Mouse (Mus musculus) left cerebral cortex, adult 18-20 months (tissue): Measurements from ENCODE around the gene Git1. TPM values are rescaled to one million over a fixed set of nuclear protein-coding genes. Genes with fewer than 3 reads are reported as not detected.

ENCODE experiments used
- DNase-seq, 2 experiments: peaks; one replicate each; pipeline ENCODE4 v3.0.0; 2021 to 2022; ENCODE audit warnings: low spot score in 2 of 2, mixed read lengths in 1 of 2
- total RNA-seq, 2 experiments: library from RNA; stranded (reverse); gene quantifications; 2 replicates each; pipeline ENCODE4 v1.2.3; 2021

Git1 gene
- total RNA-seq, 2 experiments from 2014 or later: 282 to 319 TPM

DNA sequence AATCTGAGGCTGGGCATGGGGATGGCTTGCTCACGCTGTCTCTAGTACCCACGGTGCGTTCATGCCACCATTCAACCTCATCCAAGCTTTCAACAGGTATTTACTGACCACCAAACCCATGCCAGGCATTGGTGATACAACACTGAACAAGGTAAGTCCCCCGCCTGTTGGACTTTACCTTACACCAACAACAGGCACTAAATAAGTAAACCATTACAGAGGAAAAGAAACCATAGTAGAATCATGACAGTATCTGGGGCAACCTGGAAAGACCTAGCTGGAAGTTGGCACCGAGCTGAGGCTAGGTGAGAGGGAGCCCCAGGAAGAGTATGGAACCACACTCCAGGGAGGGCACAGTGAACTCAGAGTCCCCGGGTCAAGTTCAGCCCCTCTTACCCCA, 16.5 kb upstream of the Git1 start:
- no peak for DNase-seq

GRCm38 (mm10) chr11:77483043-77483442, 10.3 kb upstream of the Git1 start:
- DNase-seq: no peak

DNA sequence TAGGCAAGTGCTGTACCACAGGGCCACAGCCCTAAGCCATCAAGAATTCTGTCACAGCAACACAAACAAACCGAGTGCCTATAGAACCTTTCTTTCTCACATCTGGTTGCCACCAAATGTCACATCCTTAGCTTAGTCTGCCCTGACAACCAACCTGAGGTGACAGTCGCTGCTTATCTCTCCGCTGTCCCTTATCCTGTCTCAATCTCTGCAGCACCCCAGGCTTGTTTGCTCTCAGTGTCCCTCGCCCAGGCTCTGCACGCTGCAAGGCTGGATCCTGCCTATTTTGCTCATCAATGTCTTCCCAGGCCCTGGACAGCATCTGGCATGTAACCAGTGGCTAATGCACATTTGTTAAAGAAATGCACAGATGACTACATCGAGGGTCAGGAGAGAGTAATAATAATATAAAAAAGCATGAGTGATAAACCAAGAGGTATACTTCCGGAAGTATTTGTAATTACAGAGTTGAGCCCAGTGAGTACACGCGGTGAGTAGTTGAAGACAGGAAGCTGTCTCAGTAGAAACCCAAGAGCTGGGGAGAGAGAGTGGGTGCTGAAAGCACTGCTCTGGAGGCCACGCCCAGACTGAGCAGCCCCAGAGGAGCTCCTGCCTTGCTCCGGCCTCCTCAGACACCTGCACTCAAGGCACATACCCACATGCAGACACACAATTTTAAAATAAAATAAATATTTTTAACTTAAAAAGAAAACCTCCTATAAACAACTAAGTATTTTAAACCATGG, 9.7 kb upstream of the Git1 start:
- DNase-seq: no peak

- no peak for DNase-seq
These were observed 8.1 kb upstream of the Git1 start for GRCm38 (mm10) chr11:77485229-77485628.

GRCm38 (mm10) chr11:77486798-77487197, 6.6 kb upstream of the Git1 start:
- DNase-seq: no peak

DNA sequence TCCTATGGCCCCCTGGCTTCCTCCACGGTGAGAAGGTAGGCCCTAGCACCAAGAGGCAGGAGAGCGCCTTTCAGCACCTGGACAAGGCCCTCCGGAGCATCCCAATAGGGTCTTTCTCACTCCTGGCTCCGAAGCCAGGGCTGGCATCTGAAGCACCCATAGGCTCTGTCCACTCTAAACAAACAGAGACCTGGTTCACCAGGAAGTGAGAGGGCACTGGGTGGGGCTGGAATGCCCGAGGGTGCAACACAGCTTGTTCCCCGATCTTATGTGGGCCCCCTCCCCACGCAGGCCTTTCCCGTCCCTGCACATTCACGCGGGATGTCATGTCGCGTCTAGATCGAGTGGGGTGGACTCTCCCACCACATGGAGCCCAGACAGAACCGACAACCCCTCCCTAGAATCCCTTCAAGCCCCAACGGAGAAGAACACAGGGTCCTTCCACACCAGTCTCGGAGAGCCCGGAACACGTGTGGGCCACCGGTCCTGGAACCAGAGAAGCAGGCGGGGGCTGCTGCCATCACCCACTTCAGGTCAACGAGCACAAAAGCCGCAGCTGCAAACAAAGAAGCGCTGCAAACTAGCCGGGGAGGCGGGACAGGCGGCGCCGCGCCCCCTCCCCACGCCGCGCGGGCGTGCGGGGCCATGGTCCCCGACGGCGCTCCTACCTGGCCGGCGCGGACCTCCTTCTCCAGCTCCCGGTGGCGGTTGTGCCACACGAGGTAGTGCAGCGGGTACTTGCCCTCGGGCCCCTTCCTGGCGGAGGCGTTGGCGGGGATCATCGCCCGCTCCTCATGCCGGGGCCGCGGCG, 4.4 kb upstream of the Git1 start:
- DNase-seq: no peak

GRCm38 (mm10) chr11:77489591-77490235, 3.6 kb upstream of the Git1 start, which contains the start of gene Ankrd13b:
Ankrd13b (minus strand) TSS chr11:77489678.
- DNase-seq: peak; percentile 80 to 86

GRCm38 (mm10) chr11:77490451-77490850, 2.9 kb upstream of the Git1 start:
- DNase-seq: no peak

GRCm38 (mm10) chr11:77491123-77491501, 2.2 kb upstream of the Git1 start:
- peak; percentile 85 to 88 for DNase-seq

GRCm38 (mm10) chr11:77491502-77492291, 1.7 kb upstream of the Git1 start:
- peak in 1 of 2 experiments; percentile 59 for DNase-seq

DNA sequence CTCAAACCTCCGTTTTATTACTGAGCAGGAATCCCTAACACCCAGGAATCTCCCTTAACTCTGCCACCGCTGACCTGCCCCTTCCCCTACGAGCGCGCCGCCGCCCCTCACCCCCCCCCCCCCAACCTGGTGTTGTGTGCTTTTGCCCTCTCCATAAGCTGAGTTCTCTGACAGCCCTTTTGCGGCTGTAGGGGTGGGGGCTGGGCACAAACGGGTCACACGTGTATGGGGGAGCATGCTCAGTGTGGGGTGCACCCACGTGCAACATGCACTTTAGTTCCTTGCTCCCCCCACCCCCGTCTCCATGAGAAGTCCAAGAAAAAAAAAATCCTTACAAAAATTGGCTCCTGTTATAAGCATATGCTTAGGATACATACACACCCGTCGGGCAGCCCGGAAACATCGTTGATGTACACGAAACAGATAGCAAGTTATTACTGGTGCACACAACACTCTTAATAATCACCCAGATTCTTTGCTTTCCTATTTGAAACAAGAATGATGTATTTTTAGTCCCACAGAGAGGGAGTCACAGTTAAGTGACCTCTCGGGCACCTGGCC, 971 bp upstream of the Git1 start:
- DNase-seq: peak in 1 of 2 experiments; percentile 64

DNA sequence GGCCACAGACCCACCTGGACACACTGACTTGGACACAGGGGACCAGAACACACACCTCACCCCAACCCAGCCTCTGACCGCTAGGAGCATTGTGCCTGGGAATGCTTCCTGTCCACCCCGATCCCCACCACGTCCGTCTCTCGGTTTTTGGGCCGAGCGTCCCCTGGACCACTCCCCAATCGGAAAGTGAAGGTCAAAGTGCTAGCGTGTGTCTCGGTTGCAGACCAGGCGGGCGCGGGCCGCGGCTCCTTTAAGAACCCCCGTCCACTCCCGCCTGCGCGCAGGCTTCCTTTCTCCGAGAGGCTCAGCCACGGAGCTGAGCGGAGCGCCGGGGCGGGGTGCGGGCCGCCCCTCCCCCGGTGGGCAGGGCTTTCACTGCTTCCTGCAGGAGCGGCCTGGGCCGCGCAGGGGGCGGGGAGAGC, 440 bp upstream of the Git1 start:
- DNase-seq: peak; percentile 91 to 96

DNA sequence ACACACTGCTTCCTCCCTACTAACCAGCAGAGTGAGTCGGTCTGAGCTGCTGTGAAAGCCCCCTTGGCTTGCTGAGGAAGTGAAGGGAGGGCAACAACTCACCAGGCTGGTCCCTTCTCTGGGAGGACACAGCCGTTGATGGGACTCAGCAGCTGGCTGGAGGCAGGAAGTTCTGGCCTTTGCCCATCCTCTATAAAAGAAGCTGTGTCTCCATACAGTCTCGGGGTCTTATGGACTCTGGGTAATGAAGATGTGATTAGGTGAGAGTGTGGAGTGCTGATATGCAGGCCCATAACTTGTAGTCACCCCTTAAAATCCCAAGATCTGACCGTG, 948 bp downstream of the Git1 start:
- no peak for DNase-seq

DNA sequence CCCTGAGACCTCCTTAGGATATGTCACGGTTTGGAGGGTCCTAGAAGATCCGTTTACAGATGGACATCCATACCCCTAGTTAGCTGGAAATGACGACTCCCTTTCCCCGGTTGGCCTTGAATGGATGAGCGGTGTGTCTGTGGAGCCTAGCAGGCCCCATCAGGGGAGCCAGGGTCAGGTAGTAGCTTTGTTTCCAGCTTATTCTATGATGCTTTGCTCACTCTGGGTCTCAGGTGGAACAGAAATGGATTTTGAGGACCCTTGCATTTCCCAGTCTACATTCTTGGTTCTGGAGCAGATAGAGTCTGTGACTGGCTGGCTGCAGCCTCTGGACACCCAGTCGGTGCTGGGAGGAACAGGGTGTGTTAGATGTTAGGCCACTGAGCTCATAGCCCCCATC, 1.4 kb downstream of the Git1 start:
- no peak for DNase-seq

- DNase-seq: no peak
These were observed 2.1 kb downstream of the Git1 start for GRCm38 (mm10) chr11:77495507-77495906.

GRCm38 (mm10) chr11:77497341-77497756, 4.0 kb downstream of the Git1 start:
- no peak for DNase-seq

DNA sequence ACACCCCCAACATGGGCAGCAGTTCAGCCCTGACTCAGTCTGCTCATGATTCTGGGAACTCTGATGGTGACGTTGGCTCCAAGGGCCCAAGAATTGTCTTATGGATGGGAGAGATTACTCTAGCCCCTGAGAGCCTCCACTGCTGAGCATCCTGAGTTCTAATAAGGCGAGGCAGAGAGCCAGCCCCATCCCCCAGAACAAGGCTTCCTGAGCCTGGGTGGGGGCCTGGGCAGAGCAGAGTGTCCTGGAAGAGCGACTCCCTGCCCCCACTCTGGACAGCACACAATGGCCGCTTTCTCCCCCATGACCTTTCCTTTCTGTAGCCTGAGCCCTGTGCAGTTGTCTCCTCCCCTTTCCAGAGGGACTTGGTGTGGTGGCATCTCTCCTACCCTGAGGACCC, 4.5 kb downstream of the Git1 start:
- no peak for DNase-seq

- no peak for DNase-seq
These were observed 5.1 kb downstream of the Git1 start for GRCm38 (mm10) chr11:77498261-77499139.

DNA sequence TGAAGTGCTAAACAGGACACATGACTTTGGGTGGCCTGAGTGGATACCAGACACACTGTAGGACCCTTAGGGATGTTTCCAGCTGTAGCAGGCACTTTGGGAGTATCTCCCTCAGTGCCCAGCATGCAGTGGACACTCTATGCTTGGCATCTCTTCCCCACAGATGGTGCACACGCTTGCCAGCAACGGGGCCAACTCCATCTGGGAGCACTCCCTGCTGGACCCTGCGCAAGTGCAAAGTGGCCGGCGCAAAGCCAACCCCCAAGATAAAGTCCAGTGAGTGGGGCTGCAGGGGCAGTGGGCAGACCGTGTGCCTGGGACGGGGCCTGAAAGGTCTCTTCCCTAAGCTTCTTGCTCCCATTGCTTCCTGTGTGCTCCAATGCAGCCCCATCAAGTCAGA, 6.0 kb downstream of the Git1 start:
- no peak for DNase-seq
